Mouse (Mus musculus): ENCODE data around the gene Prdm2.

GRCm38 (mm10) chr4:143141645-143142259, 71.0 kb downstream of the Prdm2 start:
- TF ChIP-seq USF1 (IDR thresholded peaks at IDR 0.05; ENCODE audit: low read depth, low read length) (no peak), RAD21 (IDR thresholded peaks at IDR 0.05; ENCODE audit: low read depth, low read length) (no peak)

All from MEL (cell line).